Mouse (Mus musculus): Measurements from ENCODE around the gene Mvp. TPM values are rescaled to one million over a fixed set of nuclear protein-coding genes. Genes with fewer than 3 reads are reported as not detected.

Mvp gene
- polyA plus RNA-seq (2012; rRNA removed) = 270 and 280 TPM in 2 replicates

DNA sequence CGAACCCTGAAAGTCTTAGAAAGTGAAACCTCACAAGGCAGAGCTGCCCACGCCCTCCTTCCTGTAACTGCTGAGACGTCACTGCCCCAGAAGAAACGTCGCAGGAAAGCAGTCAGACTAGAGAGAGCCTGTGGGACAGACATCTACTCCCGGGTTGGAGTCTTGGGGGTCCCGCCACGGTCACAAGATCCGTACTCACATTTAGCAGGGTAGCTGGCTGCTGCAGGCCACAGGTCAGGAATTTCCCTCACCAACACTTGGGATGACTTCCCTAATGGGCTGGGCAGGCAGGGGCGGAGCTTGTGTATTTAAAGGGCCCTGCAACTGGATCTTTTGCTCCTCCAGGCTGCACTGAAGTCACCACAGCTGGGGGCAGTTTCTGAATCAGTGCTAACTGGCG, at the start of gene Mvp:
TSS of gene Mvp (minus strand) at position 302 of the 400 bp plus-strand sequence.

DNA sequence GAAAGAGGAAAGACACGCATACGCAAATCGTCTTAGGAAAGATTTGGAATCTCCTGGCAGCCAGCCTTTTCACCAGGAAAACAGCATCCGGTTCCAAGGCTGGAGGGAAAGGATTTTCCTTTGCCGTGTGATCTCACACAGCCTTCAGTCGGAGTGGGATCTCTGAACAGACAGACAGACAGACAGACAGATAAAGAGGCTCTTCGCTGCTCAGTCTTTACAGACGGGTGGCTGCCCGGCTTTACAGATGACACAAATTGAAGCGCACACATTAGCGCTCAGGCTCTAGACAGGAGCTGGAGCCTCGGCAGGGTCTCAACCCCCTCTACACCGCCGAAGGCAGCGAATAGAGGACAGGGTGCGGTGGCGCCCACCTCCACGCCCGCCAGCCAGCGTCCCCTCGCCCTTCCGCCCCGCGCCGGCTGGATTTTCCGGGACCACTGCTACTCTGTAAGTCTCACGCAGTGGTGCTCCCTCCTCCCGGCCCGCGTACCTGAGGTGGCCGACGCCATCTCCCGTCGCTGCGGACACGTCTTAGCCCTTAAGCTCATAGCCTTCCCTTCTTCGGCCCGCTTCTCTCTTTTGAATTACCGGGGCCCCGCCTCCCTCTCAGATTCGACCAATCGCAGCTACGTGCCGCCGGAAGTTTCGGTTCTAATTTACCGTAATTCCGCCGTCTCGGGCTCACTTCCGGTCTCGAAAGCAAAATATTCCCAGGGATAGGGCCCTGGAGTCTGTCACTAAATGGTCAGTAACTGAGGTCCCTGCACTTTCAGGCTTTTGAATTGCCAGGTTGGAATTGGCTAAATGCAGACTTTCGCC, 27.6 kb upstream of the Mvp start, which contains the start of gene Kif22:
TSS of gene Kif22 (minus strand) at position 621 of the 822 bp plus-strand sequence.

GRCm38 (mm10) chr7:127026984-127027726, 12.7 kb upstream of the Mvp start, which contains the start of gene Maz:
Maz (minus strand) TSS chr7:127027037.

DNA sequence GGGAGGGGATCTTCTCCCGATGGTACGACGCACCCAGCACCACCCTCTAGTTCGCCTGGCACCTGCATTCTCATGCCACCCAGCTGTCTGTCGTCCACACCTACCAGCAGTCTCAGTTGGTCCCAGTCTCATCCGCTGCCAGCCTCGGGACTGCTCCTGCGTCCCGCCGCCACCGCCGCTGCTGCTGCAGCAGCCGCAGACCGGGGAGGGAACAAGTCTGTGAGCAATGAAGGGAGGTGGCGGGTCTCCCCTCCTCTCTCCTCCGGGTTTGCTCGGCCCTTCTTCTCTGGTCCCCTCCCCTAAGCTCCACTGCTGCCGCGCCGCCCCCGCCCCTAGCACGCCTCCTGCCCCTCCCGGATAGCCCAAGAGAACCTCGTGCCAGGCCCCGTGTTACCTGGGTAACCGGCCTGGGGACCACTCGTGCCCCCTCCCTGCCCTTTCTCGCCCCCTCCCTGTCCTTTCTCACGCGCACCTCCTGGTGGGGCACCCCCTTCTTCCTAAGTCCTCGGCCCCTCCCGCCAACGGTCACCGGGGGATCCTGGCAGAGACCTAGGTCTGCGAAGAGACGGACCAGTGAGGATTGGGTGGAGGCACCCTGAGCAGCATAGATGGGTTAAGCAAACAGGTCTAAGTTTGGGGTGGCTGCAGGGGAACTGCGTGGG, 6.6 kb upstream of the Mvp start, which contains the start of the genes Gm42742 and Prrt2:
TSS of gene Gm42742 (minus strand) at position 197 of the 662 bp plus-strand sequence.
TSS of gene Prrt2 (minus strand) at position 311 of the 662 bp plus-strand sequence.

GRCm38 (mm10) chr7:127016971-127017949, 2.8 kb upstream of the Mvp start, which contains the start of gene Pagr1a:
Pagr1a (minus strand) TSS chr7:127017352.

GRCm38 (mm10) chr7:127016481-127016485, 1.9 kb upstream of the Mvp start, which contains the start of gene Pagr1b:
Pagr1b (minus strand) TSS chr7:127016484.

DNA sequence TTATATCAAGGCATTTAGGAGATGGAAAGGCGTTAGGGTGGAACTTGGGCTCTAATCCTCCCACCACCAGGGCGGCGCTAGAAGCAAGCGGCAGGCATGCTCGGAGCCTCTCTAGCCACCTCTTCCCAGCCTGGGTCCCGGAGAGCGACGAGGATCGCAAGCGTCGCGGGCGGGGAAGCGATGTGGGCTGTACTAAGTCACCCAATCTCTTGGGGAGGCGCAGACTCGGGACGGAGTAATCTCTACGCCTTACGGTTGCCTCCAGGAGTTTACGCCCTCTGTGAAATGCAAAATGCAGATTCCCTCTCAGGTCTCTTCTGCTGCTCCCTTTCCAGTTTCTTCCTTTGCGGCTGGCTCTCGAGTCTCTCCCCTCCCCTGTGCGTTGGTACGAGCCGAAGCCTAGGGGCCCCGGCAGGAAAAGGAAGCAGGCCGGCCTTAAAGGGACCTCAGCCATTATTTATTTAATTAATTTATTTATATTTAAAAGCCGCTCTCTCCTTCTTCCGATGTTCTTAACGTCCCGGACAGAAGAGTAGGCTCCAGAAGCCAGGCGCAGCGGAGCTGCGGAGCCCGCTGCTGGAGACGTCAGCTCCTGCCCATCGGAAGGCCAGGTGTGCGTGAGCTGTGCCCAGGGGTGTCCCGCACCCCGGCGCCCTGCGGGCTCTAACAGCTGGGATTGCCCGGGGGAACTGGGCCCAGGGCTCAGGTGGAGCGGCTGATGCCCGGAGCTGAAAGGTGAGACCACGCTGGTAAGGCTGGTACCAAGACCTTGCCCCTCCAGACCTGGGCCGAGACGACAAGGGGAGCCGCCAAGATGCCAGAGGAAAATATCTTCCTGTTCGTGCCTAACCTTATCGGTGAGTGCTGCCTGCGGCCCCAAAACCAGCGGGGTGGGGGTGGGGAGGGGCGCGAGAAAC, 38.2 kb downstream of the Mvp start, which contains the start of gene Cdiptos:
TSS of gene Cdiptos (minus strand) at position 149 of the 917 bp plus-strand sequence.

GRCm38 (mm10) chr7:126975893-126975949, 38.7 kb downstream of the Mvp start, which contains the start of gene Cdipt:
Cdipt (plus strand) TSS chr7:126975914.

GRCm38 (mm10) chr7:126949793-126950646, 64.4 kb downstream of the Mvp start, which contains the start of gene Sez6l2:
Sez6l2 (plus strand) TSS chr7:126950563.

DNA sequence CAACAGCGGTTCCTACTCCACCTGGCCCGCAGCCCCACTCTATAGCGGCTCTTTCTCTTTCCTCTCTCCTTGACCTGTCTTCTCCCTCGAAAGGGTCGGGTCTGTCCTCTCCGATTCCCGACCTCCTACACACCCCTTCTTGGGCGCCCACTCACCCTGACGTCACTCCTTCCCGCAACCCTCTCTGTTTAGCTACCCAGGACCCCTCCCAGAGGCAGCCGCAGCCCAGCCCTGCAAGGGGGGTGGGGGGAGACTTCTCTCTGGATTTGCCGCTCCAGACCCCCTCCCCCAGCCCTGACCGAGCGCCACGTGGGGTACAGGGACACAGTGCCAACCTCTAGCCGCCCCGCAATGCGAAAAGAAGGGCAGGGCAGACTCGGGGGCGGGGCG, 65.0 kb downstream of the Mvp start, which contains the start of gene Asphd1:
TSS of gene Asphd1 (minus strand) at position 180 of the 390 bp plus-strand sequence.

Other genes with a start within 250 kb of the Mvp start
- gene Gdpd3, start 248.3 kb downstream of the Mvp start, polyA plus RNA-seq (2012; rRNA removed) = 9.4 and 26.3 TPM in 2 replicates
- 414 and 445 TPM in 2 replicates for gene Ypel3, start 237.7 kb downstream of the Mvp start, polyA plus RNA-seq (2012; rRNA removed)
- gene Tbx6, start 233.1 kb downstream of the Mvp start, polyA plus RNA-seq (2012; rRNA removed) = 4.6 and 5.0 TPM in 2 replicates
- 190 and 210 TPM in 2 replicates for gene Ppp4c, start 222.1 kb downstream of the Mvp start, polyA plus RNA-seq (2012; rRNA removed)
- 2.6 and 3.6 TPM in 2 replicates for gene Fam57b, start 217.0 kb downstream of the Mvp start, polyA plus RNA-seq (2012; rRNA removed)
- gene 4930451I11Rik, start 183.0 kb downstream of the Mvp start, polyA plus RNA-seq (2012; rRNA removed) = not detected in 2 replicates
- gene Doc2a, start 167.2 kb downstream of the Mvp start, polyA plus RNA-seq (2012; rRNA removed) = not detected in 2 replicates
- 6.8 and 9.7 TPM in 2 replicates for gene Hirip3, start 152.6 kb downstream of the Mvp start, polyA plus RNA-seq (2012; rRNA removed)
- gene Ino80e, start 152.2 kb downstream of the Mvp start, polyA plus RNA-seq (2012; rRNA removed) = 53.1 and 56.0 TPM in 2 replicates
- gene Taok2, start 129.9 kb downstream of the Mvp start, polyA plus RNA-seq (2012; rRNA removed) = 99.3 and 107 TPM in 2 replicates
- gene Tmem219, start 91.7 kb downstream of the Mvp start, polyA plus RNA-seq (2012; rRNA removed) = 109 and 125 TPM in 2 replicates
- gene Kctd13, start 85.7 kb downstream of the Mvp start, polyA plus RNA-seq (2012; rRNA removed) = 15.5 and 21.3 TPM in 2 replicates
- 0.51 and 0.92 TPM in 2 replicates for gene Asphd1, start 65.0 kb downstream of the Mvp start, polyA plus RNA-seq (2012; rRNA removed)
- gene Sez6l2, start 64.1 kb downstream of the Mvp start, polyA plus RNA-seq (2012; rRNA removed) = 5.1 and 5.3 TPM in 2 replicates
- 248 and 339 TPM in 2 replicates for gene Cdipt, start 38.7 kb downstream of the Mvp start, polyA plus RNA-seq (2012; rRNA removed)
- gene Cdiptos, start 38.5 kb downstream of the Mvp start, polyA plus RNA-seq (2012; rRNA removed) = 0.65 and 0.88 TPM in 2 replicates
- 3.0 and 4.5 TPM in 2 replicates for gene Pagr1b, start 1.9 kb upstream of the Mvp start, polyA plus RNA-seq (2012; rRNA removed)
- 0.86 and 12.8 TPM in 2 replicates for gene Pagr1a, start 2.7 kb upstream of the Mvp start, polyA plus RNA-seq (2012; rRNA removed)
- gene Gm42742, start 6.5 kb upstream of the Mvp start, polyA plus RNA-seq (2012; rRNA removed) = 35.5 and 40.3 TPM in 2 replicates
- gene Prrt2, start 6.6 kb upstream of the Mvp start, polyA plus RNA-seq (2012; rRNA removed) = 7.0 and 8.9 TPM in 2 replicates
- gene Maz, start 12.4 kb upstream of the Mvp start, polyA plus RNA-seq (2012; rRNA removed) = 182 and 234 TPM in 2 replicates
- 6.3 and 6.9 TPM in 2 replicates for gene Kif22, start 27.9 kb upstream of the Mvp start, polyA plus RNA-seq (2012; rRNA removed)
- gene Zg16, start 72.7 kb upstream of the Mvp start, polyA plus RNA-seq (2012; rRNA removed) = 4,054 and 4,768 TPM in 2 replicates
- gene AI467606, start 76.7 kb upstream of the Mvp start, polyA plus RNA-seq (2012; rRNA removed) = 21.2 and 21.4 TPM in 2 replicates
- gene Qprt, start 107.6 kb upstream of the Mvp start, polyA plus RNA-seq (2012; rRNA removed) = 0.65 and 0.79 TPM in 2 replicates
- 1.9 and 2.2 TPM in 2 replicates for gene Spn, start 123.2 kb upstream of the Mvp start, polyA plus RNA-seq (2012; rRNA removed)
- 17.7 and 20.8 TPM in 2 replicates for gene Cd2bp2, start 181.4 kb upstream of the Mvp start, polyA plus RNA-seq (2012; rRNA removed)
- gene Tbc1d10b, start 193.8 kb upstream of the Mvp start, polyA plus RNA-seq (2012; rRNA removed) = 36.0 and 42.8 TPM in 2 replicates
- gene Mylpf, start 194.3 kb upstream of the Mvp start, polyA plus RNA-seq (2012; rRNA removed) = 0.43 and 0.79 TPM in 2 replicates
- gene Zfp553, start 218.4 kb upstream of the Mvp start, polyA plus RNA-seq (2012; rRNA removed) = 12.1 and 13.0 TPM in 2 replicates
- gene Sept1, start 218.5 kb upstream of the Mvp start, polyA plus RNA-seq (2012; rRNA removed) = 14.1 and 15.4 TPM in 2 replicates
- 99.4 and 116 TPM in 2 replicates for gene Zfp771, start 229.7 kb upstream of the Mvp start, polyA plus RNA-seq (2012; rRNA removed)
- 67.0 and 72.9 TPM in 2 replicates for gene Dctpp1, start 246.1 kb upstream of the Mvp start, polyA plus RNA-seq (2012; rRNA removed)

Measured in colon, adult 2 months (tissue).